Mouse (Mus musculus) CH12.LX (cell line): ENCODE measurements around the gene Tspan8.

Experiments
- ETS1 ChIP-seq: conservative IDR thresholded peaks from 2 replicates; pipeline ENCODE4 v1.6.1; 2012; ENCODE audit warnings: low read depth, mild to moderate bottlenecking, inconsistent platforms, low read length, improper control_type of control experiment, moderate library complexity
- MAFK ChIP-seq: IDR thresholded peaks from 2 replicates; pipeline ENCODE4 v1.6.1; 2011; ENCODE audit warnings: low read length, improper control_type of control experiment; ENCODE audit not compliant: insufficient replicate concordance
- NELFE ChIP-seq: IDR thresholded peaks from 2 replicates; pipeline ENCODE4 v1.6.1; 2011; ENCODE audit warnings: low read depth, low read length, improper control_type of control experiment
- RAD21 ChIP-seq: IDR thresholded peaks from 2 replicates; pipeline ENCODE4 v1.6.1; 2011; ENCODE audit warnings: low read depth, mild to moderate bottlenecking, low read length, improper control_type of control experiment, moderate library complexity

- TF ChIP-seq MAFK (no peak), RAD21 (no peak), NELFE (no peak), ETS1 (no peak)
Measured at GRCm38 (mm10) chr10:115861967-115862366, 45.3 kb downstream of the Tspan8 start.
